Mouse (Mus musculus) midbrain, embryonic 14.5 days (tissue): ENCODE results near the gene Wfikkn1. TPM values are rescaled to one million over a fixed set of nuclear protein-coding genes. Genes with fewer than 3 reads are reported as not detected.
"Not testable (repeated sequence)": the region's sequence is repeated elsewhere in the genome, so short reads cannot be mapped to it uniquely, and the experiment has no call there.

Experiments used
- ATAC-seq: fragments of 200-750 bp; cut with Nextera tagmentation; 2 replicates; pipeline ENCODE4 v1.8.0; 2017; ENCODE audit warnings: moderate number of reproducible peaks, moderate library complexity; ENCODE audit not compliant: low FRiP score, low TSS enrichment
- DNase-seq: peaks from one replicate; pipeline ENCODE4 v3.0.0-alpha.2; 2015
- H3K27ac ChIP-seq: fragments of 300-500 bp; sonication (generic); replicated peaks from 2 replicates; pipeline ENCODE4 v1.5.1; 2014; ENCODE audit warnings: mild to moderate bottlenecking, low read depth, low read length, moderate library complexity
- H3K27me3 ChIP-seq: fragments of 300-500 bp; sonication (generic); 2 replicates; pipeline ENCODE4 v1.6.1; 2014; ENCODE audit warnings: low read length, control low read depth, mixed read lengths; ENCODE audit not compliant: control insufficient read depth, insufficient read depth
- H3K36me3 ChIP-seq: fragments of 300-500 bp; sonication (generic); 2 replicates; pipeline ENCODE4 v1.6.1; 2014; ENCODE audit warnings: low read length, control low read depth; ENCODE audit not compliant: control insufficient read depth, insufficient read depth
- H3K4me1 ChIP-seq: fragments of 300-500 bp; sonication (generic); 2 replicates; pipeline ENCODE4 v1.6.1; 2014; ENCODE audit warnings: mild to moderate bottlenecking, antibody characterized with exemption, low read length, control low read depth; ENCODE audit not compliant: control insufficient read depth, insufficient read depth
- H3K4me2 ChIP-seq: fragments of 300-500 bp; sonication (generic); 2 replicates; pipeline ENCODE4 v1.6.1; 2014; ENCODE audit warnings: mild to moderate bottlenecking, low read length, moderate library complexity
- H3K4me3 ChIP-seq: fragments of 300-500 bp; sonication (generic); replicated peaks from 2 replicates; pipeline ENCODE4 v1.5.1; 2014; ENCODE audit warnings: low read depth, low read length
- H3K9ac ChIP-seq: fragments of 300-500 bp; sonication (generic); replicated peaks from 2 replicates; pipeline ENCODE4 v1.6.1; 2014; ENCODE audit warnings: mild to moderate bottlenecking, low read length, moderate library complexity
- H3K9me3 ChIP-seq: fragments of 300-500 bp; sonication (generic); 2 replicates; pipeline ENCODE4 v1.6.1; 2016; ENCODE audit warnings: low read length, control low read depth, mixed read lengths; ENCODE audit not compliant: control insufficient read depth
- WGBS: fragments of 180-500 bp; shearing (Covaris S2); extraction: QIAGEN DNeasy Blood & Tissue Kit; methylation state at CpG from one replicate; pipeline ENCODE4 v1.1.7; 2014; 5-methylcytosine and 5-hydroxymethylcytosine counted together
- polyA plus RNA-seq: library from polyadenylated mRNA; unstranded; fragments of >200 nt; fragmentation: Nextera tagmentation; extraction: Ambion mirVana; gene quantifications from 2 replicates; pipeline ENCODE4 v1.2.1, GENCODE M21; 2014

The Wfikkn1 gene
- polyA plus RNA-seq, 1 experiment from 2014 or later: 0.70 TPM

DNA sequence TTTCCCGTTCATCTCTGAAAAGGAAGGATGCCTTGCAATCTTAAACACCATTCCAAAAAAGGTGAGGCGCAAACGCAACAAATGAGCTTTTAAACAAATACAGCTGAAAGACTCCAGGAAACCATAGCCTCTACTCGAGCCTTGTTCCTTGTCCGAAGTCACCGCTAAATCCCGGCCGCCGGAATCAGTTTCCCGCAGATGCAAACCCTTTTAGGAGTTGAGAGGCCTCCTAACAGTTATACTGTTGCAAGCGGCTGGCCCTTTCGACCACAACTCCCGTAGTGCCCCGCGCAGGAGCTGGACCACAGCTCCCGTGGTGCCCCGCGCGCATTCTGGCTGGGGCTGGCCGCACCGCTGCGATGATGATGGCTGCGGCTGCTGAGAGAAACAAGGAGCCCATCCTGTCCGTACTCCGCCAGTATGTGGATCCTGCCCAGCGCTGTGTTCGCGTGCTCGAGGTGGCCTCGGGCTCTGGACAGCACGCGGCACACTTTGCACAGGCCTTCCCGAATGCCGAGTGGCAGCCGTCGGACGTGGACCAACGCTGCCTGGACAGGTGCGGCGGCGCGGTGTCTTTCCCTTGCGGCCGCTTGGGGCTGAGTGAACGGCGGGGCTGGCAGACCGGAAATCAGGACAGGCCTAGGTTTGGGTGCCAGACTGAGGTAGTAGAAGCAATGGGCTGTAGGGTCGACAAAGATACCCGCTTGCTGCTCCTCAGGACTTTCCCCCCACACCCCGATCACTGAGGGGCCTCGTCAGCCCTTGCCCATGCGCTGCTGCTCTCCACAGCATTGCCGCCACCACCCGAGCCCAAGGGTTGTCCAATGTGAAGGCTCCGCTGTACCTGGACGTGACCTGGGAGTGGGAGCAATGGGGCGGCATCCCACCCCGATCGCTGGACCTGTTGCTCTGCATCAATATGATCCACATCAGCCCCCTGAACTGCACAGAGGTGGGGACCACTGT, 5.2 kb downstream of the Wfikkn1 start:
- H3K4me1 ChIP-seq: peaks cover 29% of the 10 kb centered on the region
- DNase-seq (peak; percentile 94), ATAC-seq (peak; percentile 89)
- H3K9ac ChIP-seq: peak overlapping the region; percentile 80
- peaks cover 21% of the 10 kb centered on the region for H3K36me3 ChIP-seq
- H3K9me3 ChIP-seq: no peaks in the 10 kb centered on the region
- H3K4me2 ChIP-seq: peak overlapping the region; percentile 97
- H3K27ac ChIP-seq: peak overlapping the region; percentile 94
- no peaks in the 10 kb centered on the region for H3K27me3 ChIP-seq
- under 1% methylated on average over 59 of the region's 59 CpGs for WGBS
- H3K4me3 ChIP-seq: peak overlapping the region; percentile 75

GRCm38 (mm10) chr17:25874721-25875170, 5.9 kb downstream of the Wfikkn1 start, which contains the start of gene Mettl26:
Gene Mettl26 (plus strand): TSS chr17:25875074.
- Histone ChIP-seq H3K27me3 (no peaks in the 10 kb centered on the region), H3K36me3 (peaks cover 17% of the 10 kb centered on the region), H3K4me1 (peaks cover 23% of the 10 kb centered on the region), H3K9ac (peak within 1 kb of the TSS; percentile 80), H3K27ac (peak within 1 kb of the TSS; percentile 94), H3K9me3 (no peaks in the 10 kb centered on the region), H3K4me3 (peak within 1 kb of the TSS; percentile 75), H3K4me2 (peak within 1 kb of the TSS; percentile 97)
- DNase-seq: peak; percentile 97
- under 1% methylated on average over 25 of the region's 25 CpGs for WGBS
- peak; percentile 79 for ATAC-seq

DNA sequence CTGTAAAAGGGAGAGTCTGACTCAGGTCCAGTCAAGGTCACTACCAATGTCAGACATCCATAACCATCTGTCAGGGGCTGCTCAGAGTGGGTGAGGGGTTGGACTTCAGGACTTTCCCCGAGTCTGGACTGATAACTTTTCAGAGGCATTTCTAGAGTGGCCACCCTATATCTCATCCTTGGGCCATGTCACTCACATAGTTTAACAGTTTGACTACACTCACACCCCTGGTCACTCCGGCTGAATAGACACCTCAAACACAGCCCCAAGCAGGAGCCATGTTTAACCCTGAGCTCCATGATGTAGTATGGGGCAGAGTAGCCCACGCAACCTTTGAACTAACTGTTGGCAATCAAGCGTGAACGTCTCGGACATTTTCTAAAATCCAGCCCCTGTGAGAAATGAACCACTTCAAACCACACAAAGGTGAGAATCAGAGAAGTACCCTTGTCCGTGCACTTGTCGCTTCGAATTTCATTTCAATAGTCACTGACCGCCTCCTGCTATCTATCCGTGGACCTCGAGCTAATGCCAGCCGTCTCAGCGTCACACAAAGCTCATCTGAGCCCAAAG, 6.4 kb downstream of the Wfikkn1 start:
- H3K9ac ChIP-seq: peak overlapping the region; percentile 48
- H3K27me3 ChIP-seq: no peaks in the 10 kb centered on the region
- WGBS: 6% methylated on average over 14 of the region's 14 CpGs
- ATAC-seq (no peak), DNase-seq (no peak)
- H3K27ac ChIP-seq: peak overlapping the region; percentile 94
- peak overlapping the region; percentile 75 for H3K4me3 ChIP-seq
- H3K9me3 ChIP-seq: no peaks in the 10 kb centered on the region
- H3K4me2 ChIP-seq: peak overlapping the region; percentile 97
- peaks cover 16% of the 10 kb centered on the region for H3K36me3 ChIP-seq
- peaks cover 22% of the 10 kb centered on the region for H3K4me1 ChIP-seq

DNA sequence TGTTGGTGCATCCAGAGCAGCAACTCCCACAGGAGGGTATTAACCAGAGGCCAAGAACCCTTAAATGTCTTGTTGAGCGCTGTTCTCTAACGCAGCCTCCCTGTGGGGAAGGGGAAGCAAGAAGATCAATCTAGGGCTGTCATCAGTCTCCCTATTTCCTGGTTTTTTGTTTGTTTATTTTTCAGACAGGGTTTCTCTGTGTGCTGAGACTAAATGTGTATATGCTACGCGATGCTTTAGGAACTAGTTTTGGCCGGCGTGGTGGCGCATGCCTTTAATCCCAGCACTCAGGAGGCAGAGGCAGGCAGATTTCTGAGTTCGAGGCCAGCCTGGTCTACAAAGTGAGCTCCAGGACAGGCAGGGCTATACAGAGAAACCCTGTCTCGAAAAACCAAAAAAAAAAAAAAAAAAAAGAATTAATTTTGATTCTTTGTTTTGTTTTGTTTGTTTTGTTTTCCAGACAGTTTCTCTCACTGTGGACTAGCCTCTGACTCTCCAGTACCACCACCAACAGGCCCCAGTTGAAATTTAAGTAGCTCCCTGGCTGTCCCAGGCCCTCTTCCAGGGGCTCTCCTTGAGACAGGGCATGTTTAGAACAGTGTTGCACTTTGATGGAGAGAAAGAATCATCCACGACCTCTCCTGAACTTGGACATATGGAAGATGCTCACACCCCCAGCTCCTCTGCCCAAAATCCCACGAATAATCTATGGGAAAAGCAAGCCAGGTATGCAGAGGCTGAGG, 7.1 kb downstream of the Wfikkn1 start:
- DNase-seq: no peak
- H3K4me3 ChIP-seq: peak overlapping the region; percentile 75
- peaks cover 22% of the 10 kb centered on the region for H3K4me1 ChIP-seq
- peak overlapping the region; percentile 97 for H3K4me2 ChIP-seq
- H3K9me3 ChIP-seq: no peaks in the 10 kb centered on the region
- peak overlapping the region; percentile 94 for H3K27ac ChIP-seq
- no peak for ATAC-seq
- peak overlapping the region; percentile 48; the same call in 1 of the 2 replicates for H3K9ac ChIP-seq
- H3K27me3 ChIP-seq: no peaks in the 10 kb centered on the region
- 81% methylated on average over 11 of the region's 11 CpGs for WGBS
- peaks cover 10% of the 10 kb centered on the region for H3K36me3 ChIP-seq

GRCm38 (mm10) chr17:25872676-25873075, 8.0 kb downstream of the Wfikkn1 start:
- peaks cover 26% of the 10 kb centered on the region for H3K4me1 ChIP-seq

DNA sequence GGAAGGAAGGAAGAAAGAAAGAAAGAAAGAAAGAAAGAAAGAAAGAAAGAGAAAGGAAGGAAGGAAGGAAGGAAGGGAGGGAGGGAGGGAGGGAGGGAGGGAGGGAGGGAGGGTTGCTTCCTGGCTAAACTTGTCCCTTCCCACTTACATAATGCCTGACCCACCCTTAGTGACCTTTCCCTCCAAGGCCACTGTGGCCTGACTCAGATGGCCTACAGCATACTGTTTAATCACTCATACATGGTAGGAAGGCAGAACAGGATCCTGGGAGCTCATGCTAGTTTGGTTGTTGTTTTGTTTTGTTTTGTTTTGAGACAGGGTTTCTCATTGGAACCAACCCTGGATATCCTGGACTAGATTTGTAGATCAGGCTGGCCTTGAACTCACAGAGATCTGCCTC, 9.1 kb downstream of the Wfikkn1 start:
- H3K4me2 ChIP-seq, H3K27me3 ChIP-seq, H3K27ac ChIP-seq, H3K9me3 ChIP-seq, ATAC-seq, H3K36me3 ChIP-seq, H3K9ac ChIP-seq, DNase-seq, H3K4me3 ChIP-seq: not testable (repeated sequence)
- peaks cover 21% of the 10 kb centered on the region for H3K4me1 ChIP-seq

More at GRCm38 (mm10) chr17:25872676-25873075, 8.0 kb downstream of the Wfikkn1 start:
- peaks cover under 1% of the 10 kb centered on the region for H3K36me3 ChIP-seq
- no peak overlapping the region for H3K27ac ChIP-seq
- no peak for ATAC-seq
- 83% methylated on average over 3 of the region's 3 CpGs for whole genome bisulfite sequencing
- no peak for DNase-seq
- H3K9ac ChIP-seq: no peak overlapping the region
- no peak overlapping the region for H3K4me2 ChIP-seq
- no peaks in the 10 kb centered on the region for H3K27me3 ChIP-seq
- H3K4me3 ChIP-seq: no peak overlapping the region
- no peaks in the 10 kb centered on the region for H3K9me3 ChIP-seq

- Histone ChIP-seq H3K27ac (no peak overlapping the region), H3K9me3 (no peaks in the 10 kb centered on the region), H3K9ac (no peak overlapping the region), H3K36me3 (no peaks in the 10 kb centered on the region), H3K4me3 (no peak overlapping the region), H3K27me3 (no peaks in the 10 kb centered on the region), H3K4me2 (no peak overlapping the region), H3K4me1 (peaks cover 13% of the 10 kb centered on the region)
- DNase-seq: no peak
- no peak for ATAC-seq
- 85% methylated on average over 2 of the region's 2 CpGs for WGBS
Observed at GRCm38 (mm10) chr17:25869954-25870353, 10.7 kb downstream of the Wfikkn1 start.

DNA sequence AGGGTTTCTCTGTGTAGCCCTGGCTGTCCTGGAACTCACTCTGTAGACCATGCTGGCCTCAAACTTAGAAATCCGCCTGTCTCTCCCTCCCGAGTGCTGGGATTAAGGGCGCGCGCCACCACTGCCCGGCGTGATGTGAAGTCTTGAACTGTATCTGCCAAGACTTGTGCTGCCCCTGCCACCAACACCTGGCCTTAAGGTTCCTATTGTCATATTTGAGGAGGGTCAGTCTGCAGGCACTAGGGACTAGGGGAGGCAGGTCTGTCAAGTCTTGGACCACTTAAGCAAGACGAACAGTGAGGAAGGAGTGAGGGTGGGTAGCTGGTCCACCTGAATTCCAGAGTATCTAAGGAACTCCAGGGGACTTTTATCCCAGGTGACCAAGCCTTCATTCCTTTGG, 11.2 kb downstream of the Wfikkn1 start:
- no peaks in the 10 kb centered on the region for H3K27me3 ChIP-seq
- peaks cover 12% of the 10 kb centered on the region for H3K4me1 ChIP-seq
- H3K27ac ChIP-seq: no peak overlapping the region
- ATAC-seq (no peak), DNase-seq (no peak)
- H3K36me3 ChIP-seq: no peaks in the 10 kb centered on the region
- WGBS: 90% methylated on average over 8 of the region's 8 CpGs
- no peak overlapping the region for H3K4me2 ChIP-seq
- H3K4me3 ChIP-seq: no peak overlapping the region
- H3K9ac ChIP-seq: no peak overlapping the region
- no peaks in the 10 kb centered on the region for H3K9me3 ChIP-seq
